In genomic region chr5:77367682-77368081, GRCm38 (mm10) we compare ENCODE assay signal across 11 mouse cellular contexts. TPM values are rescaled to one million over a fixed set of nuclear protein-coding genes. Genes with fewer than 3 reads are reported as not detected.
A peak's percentile ranks its signal among the peaks of the same experiment; 100 is the strongest.
DNase-seq lines count a peak whose midpoint lies in the region; ATAC-seq lines count a peak whose summit lies in the region.
"Had no signal": no experiment of that assay in that cellular context is flagged by ENCODE, and none has a peak within 500 bp of the region (broad histone marks: within the 10 kb centered on the region; RNA-seq: fewer than 3 reads in every experiment).

No protein-coding gene starts in this region.

- peak; percentile 48; the same call in 1 of the 2 replicates for ATAC-seq in midbrain, embryonic 16.5 days
- ATAC-seq in midbrain, embryonic 14.5 days (ENCODE audit: low FRiP score, low TSS enrichment), result no peak
- 0 out of 2 replicates have a peak, but pooled peaks have one; percentile 16 for ATAC-seq in stomach, embryonic 15.5 days (ENCODE audit: insufficient read depth, low FRiP score, low read depth)
- ATAC-seq: liver, embryonic 12.5 days had no signal

- no peaks in the 10 kb centered on the region for H3K27me3 ChIP-seq in midbrain, embryonic 16.5 days (ENCODE audit: control insufficient read depth, insufficient read depth, low read depth, low read length)
- H3K27me3 ChIP-seq in midbrain, embryonic 14.5 days (ENCODE audit: control insufficient read depth, insufficient read depth, low read length), result no peaks in the 10 kb centered on the region
- H3K27me3 ChIP-seq in stomach, embryonic 15.5 days (replicated peaks), result no peaks in the 10 kb centered on the region
- H3K27me3 ChIP-seq: hindbrain, embryonic 15.5 days; liver, embryonic 12.5 days had no signal

- DNase-seq in gastrocnemius, postnatal 14 days, result peak; percentile 27
- DNase-seq in gastrocnemius, postnatal 10 days, result no peak
- DNase-seq in midbrain, embryonic 14.5 days, result no peak
- peak; percentile 96 for DNase-seq in fibroblast of lung, adult 2 months (ENCODE audit: low read depth)
- DNase-seq in embryo, embryonic 9.5 days (ENCODE audit: extremely low spot score), result no peak
- no peak for DNase-seq in natural killer cell, adult 2 months (ENCODE audit: low spot score in 2 of 2)
- DNase-seq: right cerebral cortex, postnatal 14 days had no signal

- no peak overlapping the region for H3K27ac ChIP-seq in midbrain, embryonic 16.5 days (ENCODE audit: low read length)
- H3K27ac ChIP-seq in midbrain, embryonic 14.5 days (replicated peaks; ENCODE audit: low read depth, low read length), result no peak overlapping the region
- peak overlapping the region; percentile 59 for H3K27ac ChIP-seq in stomach, embryonic 15.5 days
- H3K27ac ChIP-seq: hindbrain, embryonic 15.5 days; liver, embryonic 12.5 days had no signal

- H3K4me3 ChIP-seq in midbrain, embryonic 16.5 days (ENCODE audit: low read depth, low read length), result no peak overlapping the region
- H3K4me3 ChIP-seq in midbrain, embryonic 14.5 days (replicated peaks; ENCODE audit: low read depth, low read length), result no peak overlapping the region
- no peak overlapping the region for H3K4me3 ChIP-seq in stomach, embryonic 15.5 days (replicated peaks)
- H3K4me3 ChIP-seq: hindbrain, embryonic 15.5 days; liver, embryonic 12.5 days had no signal

- H3K36me3 ChIP-seq in midbrain, embryonic 16.5 days (ENCODE audit: control insufficient read depth, insufficient read depth, low read length), result no peaks in the 10 kb centered on the region
- H3K36me3 ChIP-seq in midbrain, embryonic 14.5 days (ENCODE audit: control insufficient read depth, insufficient read depth, low read length), result no peaks in the 10 kb centered on the region
- H3K36me3 ChIP-seq in stomach, embryonic 15.5 days, result no peaks in the 10 kb centered on the region
- H3K36me3 ChIP-seq: hindbrain, embryonic 15.5 days; liver, embryonic 12.5 days had no signal

- no peaks in the 10 kb centered on the region for H3K4me1 ChIP-seq in midbrain, embryonic 16.5 days (ENCODE audit: control insufficient read depth, insufficient read depth, low read length)
- no peaks in the 10 kb centered on the region for H3K4me1 ChIP-seq in midbrain, embryonic 14.5 days (ENCODE audit: control insufficient read depth, insufficient read depth, low read length)
- H3K4me1 ChIP-seq in stomach, embryonic 15.5 days, result peaks cover 24% of the 10 kb centered on the region
- H3K4me1 ChIP-seq: hindbrain, embryonic 15.5 days had no signal

- intact Hi-C loops in gastrocnemius, postnatal 14 days (cut with DNase I; ENCODE audit: low total_unique reads), result no loop called here

- H3K4me2 ChIP-seq in midbrain, embryonic 16.5 days (ENCODE audit: low read length), result no peak overlapping the region
- no peak overlapping the region for H3K4me2 ChIP-seq in midbrain, embryonic 14.5 days (ENCODE audit: low read length)
- H3K4me2 ChIP-seq in stomach, embryonic 15.5 days, result no peak overlapping the region
- H3K4me2 ChIP-seq: hindbrain, embryonic 15.5 days; liver, embryonic 12.5 days had no signal

- WGBS in midbrain, embryonic 16.5 days, result 54% methylated on average over 12 of the region's 12 CpGs
- 58% methylated on average over 12 of the region's 12 CpGs for WGBS in midbrain, embryonic 14.5 days
- 51% methylated on average over 12 of the region's 12 CpGs for WGBS in stomach, embryonic 15.5 days

- no peaks in the 10 kb centered on the region for H3K9me3 ChIP-seq in midbrain, embryonic 16.5 days (replicated peaks; ENCODE audit: control insufficient read depth, low read length, poor library complexity, severe bottlenecking)
- no peaks in the 10 kb centered on the region for H3K9me3 ChIP-seq in midbrain, embryonic 14.5 days (ENCODE audit: control insufficient read depth, low read length)
- no peaks in the 10 kb centered on the region for H3K9me3 ChIP-seq in stomach, embryonic 15.5 days
- H3K9me3 ChIP-seq: hindbrain, embryonic 15.5 days; liver, embryonic 12.5 days had no signal

- no peak overlapping the region for H3K9ac ChIP-seq in midbrain, embryonic 16.5 days (ENCODE audit: low read depth, low read length)
- no peak overlapping the region for H3K9ac ChIP-seq in midbrain, embryonic 14.5 days (replicated peaks; ENCODE audit: low read length)
- no peak overlapping the region for H3K9ac ChIP-seq in stomach, embryonic 15.5 days
- H3K9ac ChIP-seq: hindbrain, embryonic 15.5 days; liver, embryonic 12.5 days had no signal

RNA-seq across cellular contexts. Expression of gene Igfbp7, which starts 40.2 kb away (rescaled TPM):
- total RNA-seq in gastrocnemius, postnatal 14 days (2021), result 100 to 1,000 TPM; 319 to 321 TPM
- 100 to 1,000 TPM; 330 to 348 TPM for total RNA-seq in gastrocnemius, postnatal 10 days (2021)
- polyA plus RNA-seq in midbrain, embryonic 16.5 days (2015; fragmentation: Nextera tagmentation; extraction: Ambion mirVana), result 57.9 and 59.4 TPM in 2 replicates
- 56.3 and 60.7 TPM in 2 replicates for polyA plus RNA-seq in midbrain, embryonic 14.5 days (2014; fragmentation: Nextera tagmentation; extraction: Ambion mirVana)
- polyA plus RNA-seq in stomach, embryonic 15.5 days (2015; fragmentation: Nextera tagmentation; extraction: Ambion mirVana), result 146 and 174 TPM in 2 replicates

RNA-seq across cellular contexts. Expression of gene Polr2b, which starts 57.7 kb away (rescaled TPM):
- total RNA-seq in gastrocnemius, postnatal 14 days (2021), result 10 to 100 TPM; 22.1 to 23.4 TPM
- total RNA-seq in gastrocnemius, postnatal 10 days (2021), result 10 to 100 TPM; 26.1 to 27.7 TPM
- 62.5 and 64.9 TPM in 2 replicates for polyA plus RNA-seq in midbrain, embryonic 16.5 days (2015; fragmentation: Nextera tagmentation; extraction: Ambion mirVana)
- 59.2 and 77.2 TPM in 2 replicates for polyA plus RNA-seq in midbrain, embryonic 14.5 days (2014; fragmentation: Nextera tagmentation; extraction: Ambion mirVana)
- 52.1 and 56.3 TPM in 2 replicates for polyA plus RNA-seq in stomach, embryonic 15.5 days (2015; fragmentation: Nextera tagmentation; extraction: Ambion mirVana)

RNA-seq across cellular contexts. Expression of gene Noa1, which starts 57.8 kb away (rescaled TPM):
- 10 to 100 TPM; 15.8 to 17.6 TPM for total RNA-seq in gastrocnemius, postnatal 14 days (2021)
- total RNA-seq in gastrocnemius, postnatal 10 days (2021), result 10 to 100 TPM; 13.7 to 14.9 TPM
- polyA plus RNA-seq in midbrain, embryonic 16.5 days (2015; fragmentation: Nextera tagmentation; extraction: Ambion mirVana), result 36.2 and 36.5 TPM in 2 replicates
- 35.9 and 36.1 TPM in 2 replicates for polyA plus RNA-seq in midbrain, embryonic 14.5 days (2014; fragmentation: Nextera tagmentation; extraction: Ambion mirVana)
- 32.0 and 32.2 TPM in 2 replicates for polyA plus RNA-seq in stomach, embryonic 15.5 days (2015; fragmentation: Nextera tagmentation; extraction: Ambion mirVana)

Comparison
In these comparisons a context has a peak if more than half of its experiments do, and no peak if none do; other contexts are left out.
1. DNase-seq: peak in gastrocnemius, postnatal 14 days (single experiment) and fibroblast of lung, adult 2 months (single experiment); none in gastrocnemius, postnatal 10 days (single experiment), midbrain, embryonic 14.5 days (single experiment), embryo, embryonic 9.5 days (single experiment) and natural killer cell, adult 2 months (0 of 2).